Mouse (Mus musculus) telencephalon, adult 2 months (tissue): ENCODE measurements around the gene Schip1.
A peak's percentile ranks its signal among the peaks of the same experiment; 100 is the strongest.

ENCODE experiments used
- DNase-seq: peaks from one replicate; pipeline ENCODE4 v3.0.0-alpha.2; 2011; ENCODE audit warnings: low read depth, low spot score

The Schip1 gene

DNA sequence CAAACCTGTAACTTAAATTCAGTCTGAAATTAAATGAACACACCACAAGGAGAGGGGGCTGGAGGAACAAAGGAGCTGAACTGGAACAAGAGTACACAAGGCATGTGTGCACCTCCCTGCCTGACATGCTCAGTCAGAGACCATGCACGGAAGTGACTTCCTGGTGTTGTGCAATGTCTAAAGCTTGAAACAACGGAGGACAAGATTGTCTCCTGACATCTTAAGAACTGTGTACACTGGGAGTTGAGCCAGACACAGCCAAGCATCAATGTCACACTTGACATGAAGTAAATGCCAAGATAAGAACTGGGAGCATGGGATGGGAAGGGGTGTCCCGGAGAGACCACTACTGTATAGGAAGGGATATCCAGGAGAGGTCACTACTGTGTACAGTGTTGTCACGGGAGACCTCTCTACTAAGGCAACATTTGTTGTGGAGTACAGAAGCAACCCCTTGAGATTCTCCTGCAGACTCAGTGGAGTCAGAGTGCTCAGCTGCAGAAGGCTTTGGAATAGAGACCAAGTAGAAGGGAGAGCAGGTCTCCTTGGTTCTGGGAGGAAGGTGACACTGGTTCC is 490.6 kb downstream of the Schip1 start:
- no peak for DNase-seq

DNA sequence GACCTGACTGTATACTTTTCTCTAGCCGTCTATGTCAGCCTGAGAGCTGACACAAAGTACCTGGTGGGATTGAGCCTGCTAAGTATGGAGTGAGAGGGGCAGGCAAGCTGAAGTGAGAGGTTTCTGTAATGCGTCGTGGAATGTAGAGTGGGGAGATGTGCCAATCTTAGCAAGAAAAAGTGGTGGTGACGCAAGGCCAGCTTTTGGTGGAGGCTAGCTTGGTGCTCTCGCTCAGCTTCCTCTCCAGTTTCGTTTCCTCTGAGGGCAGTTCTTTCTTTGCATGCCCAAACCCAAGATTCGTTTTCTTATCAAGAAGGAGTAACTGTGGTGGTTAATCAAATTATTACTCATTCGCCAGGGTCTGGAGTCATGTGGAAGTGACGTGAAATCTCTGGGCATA is 492.3 kb downstream of the Schip1 start:
- DNase-seq: no peak

GRCm38 (mm10) chr3:68558744-68559143 is 494.1 kb downstream of the Schip1 start:
- no peak for DNase-seq

DNA sequence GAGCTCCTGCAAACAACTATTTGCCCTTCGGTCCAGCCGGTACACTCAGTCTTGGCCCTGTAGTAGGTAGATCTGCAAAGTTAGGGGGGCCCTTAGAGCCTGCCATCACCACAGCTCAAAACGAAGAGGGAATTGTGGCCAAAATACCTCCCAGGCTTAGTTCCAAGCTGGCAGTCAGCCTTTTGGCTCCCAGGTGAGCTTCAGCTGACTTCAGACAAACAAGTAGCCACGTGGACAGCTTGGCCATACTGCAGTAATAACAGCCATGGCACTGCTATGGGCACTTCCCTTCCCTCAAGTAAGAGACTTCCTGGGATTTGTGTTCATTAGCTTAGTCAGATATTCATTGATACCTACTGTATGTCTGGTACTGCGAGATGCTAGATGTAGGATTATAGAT is 495.5 kb downstream of the Schip1 start:
- no peak for DNase-seq

DNA sequence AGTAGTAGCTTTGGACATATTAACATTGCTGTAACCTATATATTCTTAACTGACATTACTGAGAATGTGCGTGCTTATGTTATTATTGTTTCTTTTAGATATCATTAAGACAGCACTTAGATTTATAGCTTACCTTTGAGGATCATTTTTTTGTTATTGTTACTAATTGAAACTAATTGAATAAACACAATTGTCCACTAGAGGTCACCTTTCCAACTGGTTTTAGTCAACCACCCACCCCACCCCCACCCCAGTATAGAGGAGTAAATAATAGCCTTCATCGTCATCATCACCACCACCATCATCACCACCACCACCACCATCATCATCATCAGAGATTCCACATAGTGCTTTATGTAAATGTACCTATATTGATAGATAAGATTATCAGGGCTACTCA is 498.2 kb downstream of the Schip1 start:
- DNase-seq: no peak

GRCm38 (mm10) chr3:68563922-68564321 is 499.3 kb downstream of the Schip1 start:
- no peak for DNase-seq

DNA sequence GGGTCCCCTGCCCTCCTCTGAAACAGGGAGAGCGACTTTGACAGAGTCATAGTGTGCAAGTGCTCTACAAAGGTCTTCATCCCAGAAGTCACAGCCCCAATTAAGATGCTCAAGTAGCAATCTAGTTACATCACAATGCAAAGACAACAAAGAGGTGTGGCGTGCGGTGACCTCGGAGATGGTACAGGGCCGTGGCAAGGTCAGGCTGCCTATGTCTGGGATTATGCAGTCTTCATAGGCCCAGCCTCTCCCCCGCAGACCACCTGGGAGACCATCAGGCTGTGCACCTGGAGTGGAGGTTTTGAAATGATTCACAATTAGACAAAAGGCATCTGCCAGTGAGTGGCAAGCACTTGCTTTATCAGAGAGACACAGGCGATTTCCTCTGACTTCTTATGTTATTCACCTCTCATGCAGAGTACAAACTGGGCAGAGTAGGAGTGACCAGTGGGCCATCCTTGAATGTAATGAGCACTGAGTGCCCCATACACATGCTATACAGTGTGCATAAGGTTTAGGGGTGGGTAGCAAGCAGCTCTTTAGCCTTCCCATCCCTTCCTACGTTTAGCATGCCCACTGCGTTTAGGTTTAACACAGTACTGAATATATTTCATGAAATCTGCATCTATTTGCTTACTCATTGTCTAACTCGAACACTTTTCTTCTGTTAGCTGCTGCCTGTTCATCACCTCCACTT is 500.5 kb downstream of the Schip1 start:
- DNase-seq: no peak

DNA sequence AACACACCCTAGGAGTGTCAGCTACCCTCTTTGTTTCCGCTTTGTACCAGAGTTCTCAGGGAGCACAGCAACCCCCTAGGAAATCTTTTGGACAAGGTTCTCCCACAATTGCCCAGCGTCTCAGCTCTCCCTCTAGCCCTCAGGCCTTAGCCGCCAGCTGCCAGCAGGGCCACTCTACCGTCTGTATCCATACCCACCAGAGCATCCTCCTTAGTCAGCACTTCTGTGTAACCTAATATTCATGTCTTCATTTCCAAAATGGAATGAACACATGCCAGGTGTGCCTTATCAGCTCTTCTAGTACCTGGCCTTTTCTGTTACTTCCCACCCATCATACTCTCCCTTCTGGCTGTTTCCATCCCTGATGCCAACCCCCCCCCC is 501.1 kb downstream of the Schip1 start:
- no peak for DNase-seq

GRCm38 (mm10) chr3:68567581-68567980 is 503.0 kb downstream of the Schip1 start:
- DNase-seq: no peak

- no peak for DNase-seq
These were observed 503.5 kb downstream of the Schip1 start for GRCm38 (mm10) chr3:68568149-68568548.

GRCm38 (mm10) chr3:68568716-68569115 is 504.1 kb downstream of the Schip1 start:
- no peak for DNase-seq

DNA sequence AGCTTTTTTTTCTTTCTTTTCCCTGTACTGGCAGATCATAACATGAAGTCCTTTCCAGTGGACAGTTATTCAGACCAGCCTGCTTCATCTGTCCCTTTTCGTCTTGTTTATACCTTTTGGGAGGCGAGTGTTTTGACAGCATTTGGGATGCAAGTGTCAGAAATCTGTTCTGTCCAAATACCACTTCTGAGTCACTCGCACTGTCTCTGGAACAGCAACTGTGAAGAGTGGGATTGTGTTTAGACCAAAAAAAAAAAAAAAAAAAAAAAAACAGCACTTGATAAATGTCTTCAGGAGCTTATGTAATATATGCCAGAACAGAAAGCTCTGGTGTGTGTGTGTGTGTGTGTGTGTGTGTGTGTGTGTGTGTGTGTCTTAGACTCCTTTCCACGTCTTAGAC is 505.7 kb downstream of the Schip1 start:
- peak; percentile 86 for DNase-seq

- peak; percentile 89 for DNase-seq
These were observed 507.9 kb downstream of the Schip1 start for GRCm38 (mm10) chr3:68572249-68573225.

DNA sequence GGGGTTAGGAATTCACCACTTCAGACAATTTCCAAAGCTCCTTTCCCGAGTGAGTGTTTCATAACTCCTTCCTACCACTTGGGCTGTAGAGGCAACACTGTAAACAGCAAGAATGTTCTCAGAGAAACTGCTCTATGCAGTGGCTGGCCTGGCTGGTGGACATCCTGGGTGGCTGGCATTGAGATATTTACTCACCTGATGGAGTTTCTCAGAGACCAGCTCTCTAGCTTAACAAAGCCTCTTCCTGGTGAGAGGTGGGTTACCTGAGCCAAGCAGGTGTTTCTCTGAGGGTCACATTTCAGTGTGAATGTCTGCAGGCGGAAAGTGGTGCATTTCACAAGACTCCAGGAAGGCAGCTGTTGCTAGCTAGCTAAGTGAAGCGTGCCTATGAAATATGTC is 508.6 kb downstream of the Schip1 start:
- DNase-seq: no peak

DNA sequence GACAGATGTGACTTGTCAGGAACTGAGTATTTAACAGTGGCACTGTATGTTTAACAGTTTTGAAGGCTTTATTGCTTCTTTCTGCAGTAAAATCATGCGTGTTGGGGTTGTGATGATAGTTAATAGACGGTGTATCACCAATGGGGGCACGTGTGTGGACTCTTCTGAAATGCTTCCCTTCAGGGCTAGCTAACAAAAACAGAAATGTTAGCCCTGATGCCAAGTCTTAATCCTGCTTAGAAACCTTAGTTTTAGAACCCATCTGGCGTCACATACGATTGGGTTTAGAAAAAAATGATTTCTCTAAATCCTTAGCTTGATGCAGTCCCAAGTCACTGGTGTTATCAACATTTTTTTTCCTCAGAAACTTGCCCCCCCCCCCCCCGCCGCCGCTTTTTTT is 509.5 kb downstream of the Schip1 start:
- no peak for DNase-seq

GRCm38 (mm10) chr3:68574565-68574964 is 510.0 kb downstream of the Schip1 start:
- no peak for DNase-seq

DNA sequence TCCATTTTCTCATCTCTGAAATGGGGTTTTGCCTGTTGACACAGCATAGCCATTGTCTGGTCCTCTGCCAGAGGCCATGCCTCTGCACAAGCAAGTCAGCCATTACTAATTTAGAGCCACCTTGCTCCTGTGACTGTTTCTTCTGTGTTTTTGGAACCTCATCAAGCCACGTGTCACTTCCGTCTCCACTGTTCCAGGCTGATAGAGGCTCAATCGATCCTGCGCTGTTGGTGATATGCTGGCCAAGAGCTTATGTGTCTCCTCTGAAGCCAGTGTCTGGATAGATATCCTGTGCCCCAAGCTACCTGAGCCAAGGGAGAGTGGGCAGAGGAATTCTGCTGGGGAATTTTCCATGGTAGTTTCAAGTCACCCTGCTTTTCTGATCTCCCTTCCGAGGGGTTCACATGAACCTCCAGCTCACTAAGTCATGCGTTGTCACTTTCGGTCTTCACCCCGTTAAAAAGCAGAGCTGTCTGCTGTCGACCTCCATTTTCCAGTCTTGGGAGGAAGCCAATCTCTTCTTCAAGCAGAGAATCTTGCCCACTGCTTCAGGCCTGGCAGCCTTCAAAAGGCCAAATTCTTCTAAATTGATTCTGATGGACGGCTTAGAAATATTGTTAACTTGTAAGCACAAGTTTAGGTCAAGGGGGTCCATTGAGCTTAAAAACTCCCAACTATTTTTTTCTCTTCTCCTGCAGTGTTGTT is 511.2 kb downstream of the Schip1 start:
- no peak for DNase-seq

DNA sequence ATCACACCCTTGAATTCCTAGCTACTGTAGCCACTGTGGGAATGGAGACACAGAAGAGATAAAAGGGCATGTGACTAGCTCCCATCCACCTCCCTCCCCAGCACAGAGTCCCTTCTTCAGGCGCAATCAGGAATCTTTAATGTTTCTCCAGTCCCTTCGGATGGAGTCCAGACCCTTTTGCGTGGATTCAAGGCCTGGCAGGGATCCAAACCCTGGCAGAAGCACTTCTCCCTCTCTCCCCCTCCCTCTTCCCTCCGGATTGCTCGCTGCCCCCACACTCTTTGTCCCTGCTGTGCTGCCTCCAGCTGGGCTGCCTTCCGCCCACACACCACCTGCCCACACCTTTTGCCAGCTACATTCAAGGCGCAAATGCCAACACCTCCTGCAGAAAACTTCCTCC is 511.8 kb downstream of the Schip1 start:
- peak; percentile 92 for DNase-seq

DNA sequence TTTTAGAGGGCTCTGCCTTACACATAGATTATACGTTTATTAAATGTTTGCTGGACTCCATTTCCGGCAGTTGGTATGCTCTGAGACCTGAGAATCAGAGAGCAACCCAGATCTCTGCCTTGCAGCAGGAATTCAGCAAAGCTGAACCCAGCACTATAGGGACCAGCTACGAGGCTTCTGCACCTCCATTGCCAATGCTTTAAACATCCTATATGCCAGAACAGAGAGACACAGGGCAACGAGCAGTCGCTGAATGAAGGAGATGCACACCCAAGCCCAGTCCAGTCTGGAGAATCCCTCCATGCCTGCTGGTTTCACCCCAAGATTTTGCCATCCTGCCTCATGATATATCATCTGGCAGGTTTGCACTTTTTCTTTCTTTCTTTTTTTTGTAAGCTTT is 512.3 kb downstream of the Schip1 start:
- no peak for DNase-seq

GRCm38 (mm10) chr3:68581591-68581990 is 517.0 kb downstream of the Schip1 start:
- no peak for DNase-seq

- DNase-seq: no peak
These were observed 517.6 kb downstream of the Schip1 start for GRCm38 (mm10) chr3:68582103-68582740.
